Mouse (Mus musculus) thymus, postnatal 25 days (tissue): ENCODE results near the gene Fstl4.

Experiments used
- DNase-seq: peaks from one replicate; pipeline ENCODE4 v3.0.0; 2022

The Fstl4 gene

DNA sequence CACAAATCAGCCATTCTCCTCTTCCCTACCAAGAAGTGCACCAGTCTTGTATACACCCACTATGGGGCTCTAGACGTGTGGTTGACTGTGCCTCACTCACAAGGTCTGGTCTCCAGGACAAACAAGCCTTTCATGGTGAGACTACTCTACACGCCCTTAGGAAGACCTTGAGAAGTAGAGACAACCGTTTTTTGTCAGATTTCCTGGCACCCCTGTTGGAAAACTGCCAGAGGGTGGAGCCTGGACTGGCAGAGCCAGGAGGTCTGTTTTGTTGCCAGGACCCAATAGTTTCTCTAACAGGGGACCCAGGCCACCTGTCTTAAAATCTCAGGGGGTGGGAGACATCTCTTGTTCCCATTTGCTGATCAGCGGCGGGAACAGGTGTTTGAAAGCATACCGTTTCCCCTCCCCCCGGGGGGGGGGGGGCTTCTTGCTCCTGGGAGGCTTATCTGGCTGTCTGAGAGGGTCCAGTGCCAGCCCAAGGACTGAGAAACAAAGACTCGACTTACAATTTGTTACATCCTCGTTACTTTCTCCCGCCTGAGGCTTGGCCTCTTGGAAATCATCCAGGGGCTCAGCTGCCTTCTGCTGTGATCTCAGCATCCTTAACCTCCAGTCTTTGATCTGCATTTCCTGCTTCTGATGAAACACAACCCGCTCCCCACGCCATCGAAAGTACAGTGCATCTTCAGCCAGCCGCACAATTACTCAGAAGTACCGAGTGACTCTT is 155.0 kb downstream of the Fstl4 start:
- peak; percentile 23 for DNase-seq

DNA sequence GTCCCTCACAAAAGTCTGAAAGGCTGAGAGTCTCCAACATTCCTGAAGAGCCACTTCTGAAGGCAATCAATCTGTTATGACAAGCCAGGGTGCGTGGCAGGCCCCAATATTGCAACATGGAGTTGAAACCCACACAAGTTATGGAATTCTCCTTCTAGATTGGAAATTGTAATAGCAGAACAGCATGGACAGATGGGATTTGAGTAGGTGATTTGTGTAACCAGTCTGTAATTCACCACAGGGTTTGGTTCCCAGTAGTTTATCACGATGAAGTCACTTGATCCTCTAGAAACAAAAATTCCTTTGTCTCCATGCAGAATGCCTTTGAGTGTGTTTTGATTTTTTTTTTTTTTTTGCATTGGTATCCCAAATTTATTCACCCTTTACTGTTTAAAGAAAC is 159.8 kb downstream of the Fstl4 start:
- no peak for DNase-seq

DNA sequence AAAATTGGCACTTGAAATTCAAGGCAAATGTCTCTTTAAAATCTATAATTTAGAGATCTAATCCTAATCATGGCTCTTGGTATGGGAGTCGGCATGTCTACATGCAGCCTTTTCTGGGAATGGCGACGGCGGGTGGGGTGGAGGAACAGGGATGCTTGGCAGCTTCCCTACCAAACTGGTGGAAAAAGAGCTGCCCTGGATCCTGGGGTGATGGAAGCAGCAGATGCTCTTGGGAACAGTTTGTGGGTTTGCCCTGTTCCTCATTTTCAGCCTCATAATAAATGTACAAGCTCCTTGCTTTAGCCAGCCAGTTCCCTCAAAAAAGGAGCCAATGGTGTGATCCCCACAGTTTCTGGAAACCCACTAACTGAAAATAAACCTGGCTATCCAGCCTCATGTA is 163.9 kb downstream of the Fstl4 start:
- DNase-seq: no peak

DNA sequence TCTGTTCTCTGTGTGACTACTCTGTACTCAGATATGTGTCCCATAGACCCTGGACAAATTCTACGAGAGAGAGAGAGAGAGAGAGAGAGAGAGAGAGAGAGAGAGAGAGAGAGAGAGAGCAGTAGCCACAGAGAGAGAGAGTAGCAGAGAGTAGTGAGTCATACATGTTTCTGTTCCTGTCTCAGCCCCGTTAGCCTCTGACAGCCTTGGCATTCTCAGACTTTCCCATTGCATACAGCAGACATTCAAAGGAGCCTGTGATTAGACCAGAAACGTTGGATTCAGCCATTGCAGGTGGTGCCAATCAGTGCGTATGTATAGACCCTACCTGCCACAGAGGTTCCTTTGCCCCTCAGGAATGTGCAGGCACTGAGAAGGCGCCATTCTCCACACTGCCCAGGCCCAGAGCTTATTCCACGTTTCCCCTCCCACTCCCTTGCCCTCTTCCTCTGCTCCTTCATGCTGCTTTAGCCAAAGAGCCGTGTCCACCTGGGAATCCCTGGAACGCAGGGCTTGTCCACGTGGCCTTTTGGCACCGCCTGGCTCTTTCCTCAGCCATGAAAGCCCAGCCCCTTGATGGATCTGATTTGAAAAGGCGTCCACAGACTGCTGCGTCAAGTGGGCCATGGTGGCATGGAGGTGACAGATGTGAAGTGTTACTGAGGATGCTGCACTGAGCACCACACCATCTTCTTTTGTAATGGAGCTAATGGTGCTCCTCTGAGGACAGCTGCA is 175.1 kb downstream of the Fstl4 start:
- DNase-seq: no peak

DNA sequence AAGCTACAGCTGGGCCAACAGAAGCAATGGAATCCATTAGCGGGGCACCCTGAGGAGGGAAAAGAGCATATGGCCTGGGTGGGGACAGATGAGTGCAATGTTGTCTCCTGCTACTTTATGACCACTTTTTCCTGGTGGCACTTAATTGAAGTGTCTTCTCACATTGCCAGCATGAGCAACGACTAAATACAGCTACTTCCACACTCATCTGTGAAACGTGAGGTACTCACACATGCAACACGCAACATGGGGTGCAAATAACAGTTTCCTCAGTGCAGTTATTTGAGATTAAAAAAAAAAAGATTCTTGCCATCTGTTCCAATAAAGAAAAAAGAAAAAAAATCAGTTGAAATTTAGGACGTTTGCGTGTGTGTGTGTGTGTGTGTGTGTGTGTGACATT is 178.5 kb downstream of the Fstl4 start:
- no peak for DNase-seq

DNA sequence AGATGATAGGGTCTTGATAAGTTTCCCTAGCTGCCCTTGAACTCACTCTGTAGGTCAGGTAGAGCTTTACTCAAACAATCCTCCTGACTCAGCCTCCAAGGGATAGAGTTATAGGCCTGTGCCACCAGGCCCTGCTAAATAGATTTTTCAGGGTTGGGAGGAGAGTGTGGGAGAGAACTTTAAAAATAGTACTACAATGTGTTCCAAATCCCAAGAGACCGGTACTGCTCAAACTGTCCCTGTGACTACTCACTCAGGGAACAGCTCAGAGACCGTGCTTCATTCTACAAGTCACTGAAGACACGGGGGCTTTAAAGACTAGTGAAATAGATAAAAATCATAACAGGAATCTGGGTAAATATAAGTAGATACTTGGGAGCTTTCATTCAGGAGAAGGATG is 190.6 kb downstream of the Fstl4 start:
- no peak for DNase-seq

DNA sequence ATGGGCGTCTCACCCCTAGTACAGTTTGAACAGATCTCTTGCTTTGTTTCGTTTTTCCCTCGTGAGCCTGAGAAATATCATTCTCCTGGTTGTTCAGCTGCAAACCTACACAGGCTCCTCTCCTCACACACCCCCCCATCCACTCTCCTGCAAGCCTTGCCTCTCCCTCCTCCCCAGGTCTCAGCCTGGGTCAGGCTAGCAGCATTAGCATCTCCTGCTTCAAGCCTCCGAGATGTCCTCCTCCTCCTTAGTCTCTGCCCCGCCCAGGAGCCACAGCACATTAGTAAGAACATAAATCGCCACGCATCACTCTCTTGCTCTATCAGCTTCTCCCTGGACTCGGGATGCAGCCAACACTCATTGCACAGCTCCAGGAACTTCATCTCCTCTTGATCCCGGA is 204.4 kb downstream of the Fstl4 start:
- DNase-seq: no peak

DNA sequence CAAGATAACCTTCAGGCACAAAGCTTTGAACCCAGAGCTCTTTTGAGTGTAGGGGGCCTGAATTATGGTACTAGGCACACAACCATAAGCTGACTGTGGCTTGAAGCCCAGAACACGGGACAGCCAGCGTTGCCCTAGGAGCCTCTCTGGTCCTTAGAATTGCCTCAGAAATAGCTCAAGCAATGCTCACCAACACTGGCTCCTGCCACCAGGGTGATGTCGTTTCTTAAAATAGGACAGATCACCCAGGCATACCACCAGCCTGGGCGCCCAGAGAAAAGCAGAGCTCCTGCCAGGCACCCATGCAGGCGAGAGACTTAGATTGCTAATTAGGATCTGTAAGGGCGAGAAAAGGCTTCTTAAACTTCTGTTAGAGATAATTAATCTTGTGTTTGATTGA is 206.0 kb downstream of the Fstl4 start:
- DNase-seq: no peak

DNA sequence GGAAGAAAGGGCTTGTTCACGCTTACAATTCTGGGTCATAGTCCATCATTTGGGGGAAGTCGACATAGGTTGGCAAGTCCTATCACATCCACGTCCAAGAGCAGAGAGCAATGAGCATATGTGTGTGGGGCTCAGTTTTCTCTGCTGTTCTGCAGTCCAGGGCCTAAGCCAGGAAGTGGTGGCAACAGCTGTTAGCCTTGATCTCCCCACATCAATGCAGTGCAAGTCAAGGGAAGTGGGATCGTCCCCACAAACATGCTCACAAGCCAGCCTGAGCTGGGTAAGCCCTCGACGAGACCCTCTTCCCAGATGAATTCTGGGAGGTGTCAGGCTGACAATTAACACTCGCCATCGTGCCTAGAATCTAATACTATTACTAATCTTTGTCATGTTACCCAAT is 222.6 kb downstream of the Fstl4 start:
- peak; percentile 64 for DNase-seq

DNA sequence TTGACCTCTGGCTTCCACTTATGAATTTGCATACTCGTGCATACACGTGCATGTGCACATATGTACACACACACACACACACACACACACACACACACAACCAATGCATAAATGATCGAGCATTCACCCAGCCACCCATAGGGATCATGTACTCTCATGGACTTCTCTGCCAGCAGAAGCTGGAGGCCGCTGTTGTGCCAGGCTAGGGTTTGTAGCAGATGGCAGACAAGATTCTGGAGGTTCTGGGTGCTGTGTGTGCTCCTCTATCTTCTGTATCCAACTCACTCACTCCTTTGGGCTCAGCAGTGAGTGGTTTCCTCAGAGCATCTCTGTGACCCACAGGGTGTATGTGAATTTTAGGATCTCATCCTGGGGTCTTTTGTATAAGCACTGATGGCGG is 230.3 kb downstream of the Fstl4 start:
- DNase-seq: no peak

DNA sequence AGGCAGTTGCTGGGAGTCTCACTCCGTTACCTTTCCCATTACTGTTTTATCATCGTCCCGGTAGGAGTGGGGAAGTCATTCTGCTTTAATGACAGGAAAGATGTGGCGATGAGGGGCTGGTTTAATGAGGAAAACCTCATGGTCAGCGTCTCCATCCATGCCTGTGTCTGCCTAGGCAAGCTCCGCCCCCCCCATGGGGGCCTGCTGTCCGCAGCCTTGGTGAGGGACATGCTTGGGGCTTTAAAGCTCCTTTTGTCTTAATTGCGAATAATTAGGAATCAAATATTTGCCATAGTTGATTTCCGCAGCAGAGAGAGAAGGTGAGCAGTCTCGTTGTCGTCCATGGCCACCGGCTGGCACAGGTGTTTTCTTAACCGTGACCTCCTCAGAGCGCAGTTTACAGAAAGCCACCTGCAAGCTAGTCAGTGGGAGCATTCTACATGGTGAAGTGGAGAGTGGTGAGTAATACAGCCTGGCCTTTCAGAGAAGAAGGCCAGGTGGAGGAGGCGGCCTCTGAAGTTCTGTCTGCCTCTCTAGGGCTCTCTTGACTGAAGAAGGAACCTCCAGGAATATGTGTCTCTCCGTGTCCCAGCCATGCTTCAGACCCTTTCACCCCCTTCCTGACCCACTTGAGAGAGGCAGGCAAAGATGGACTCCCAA is 232.1 kb downstream of the Fstl4 start:
- no peak for DNase-seq

DNA sequence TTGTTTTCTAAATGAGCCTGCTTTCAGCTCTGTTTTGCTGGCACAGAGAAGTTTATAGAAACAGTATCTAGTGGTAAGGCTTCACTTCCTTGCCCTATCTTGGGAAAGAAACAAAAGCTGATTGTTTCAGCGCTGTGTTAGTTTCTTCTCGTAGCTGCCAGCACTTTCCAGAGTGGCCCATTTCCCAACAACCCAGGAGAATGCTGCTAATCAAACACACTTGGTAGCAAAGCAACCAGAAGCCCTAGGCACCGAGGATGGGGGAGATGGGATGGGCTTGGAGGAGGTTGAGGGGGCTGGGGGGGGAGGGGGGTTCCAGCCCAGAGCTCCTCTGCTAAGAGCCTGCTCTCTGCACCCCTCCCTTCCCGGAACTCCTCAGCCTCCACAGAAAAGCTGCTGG is 233.0 kb downstream of the Fstl4 start:
- no peak for DNase-seq

DNA sequence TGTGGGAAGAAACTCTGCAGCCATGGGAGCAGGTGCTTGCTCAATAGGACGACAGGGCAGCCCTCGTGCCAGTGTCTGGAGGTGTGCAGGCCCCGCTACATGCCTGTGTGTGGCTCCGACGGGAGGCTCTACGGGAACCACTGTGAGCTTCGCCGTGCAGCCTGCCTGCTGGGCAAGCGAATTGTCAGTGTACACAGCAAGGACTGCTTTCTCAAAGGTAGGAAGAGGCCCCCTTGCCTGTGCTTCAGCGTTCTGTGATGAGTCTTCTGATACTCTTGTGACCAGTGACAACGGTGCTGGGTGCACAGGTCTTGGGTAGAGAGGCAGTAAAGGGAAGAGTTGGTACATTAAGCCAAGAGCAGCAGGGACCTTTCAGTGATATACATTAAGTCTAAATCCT is 235.8 kb downstream of the Fstl4 start:
- no peak for DNase-seq

DNA sequence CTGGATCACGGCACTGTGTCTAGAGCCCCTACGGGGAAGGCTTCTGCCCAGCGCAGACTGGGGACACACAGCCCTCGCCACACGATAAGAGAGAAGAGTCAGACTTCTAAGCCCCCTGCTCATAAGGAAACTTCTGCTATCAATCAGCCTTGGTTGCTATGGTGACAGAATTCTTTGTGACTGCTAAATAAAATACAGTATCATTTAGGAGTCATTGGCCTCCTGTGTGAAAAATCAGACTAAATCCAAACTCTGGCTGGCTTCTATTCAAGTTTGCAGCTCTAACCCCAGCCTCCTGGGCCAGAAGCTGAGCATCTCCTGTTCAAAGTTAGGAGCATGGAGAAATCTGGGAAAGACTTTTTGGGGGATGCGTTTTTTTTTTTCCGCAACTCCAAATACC is 238.9 kb downstream of the Fstl4 start:
- no peak for DNase-seq

DNA sequence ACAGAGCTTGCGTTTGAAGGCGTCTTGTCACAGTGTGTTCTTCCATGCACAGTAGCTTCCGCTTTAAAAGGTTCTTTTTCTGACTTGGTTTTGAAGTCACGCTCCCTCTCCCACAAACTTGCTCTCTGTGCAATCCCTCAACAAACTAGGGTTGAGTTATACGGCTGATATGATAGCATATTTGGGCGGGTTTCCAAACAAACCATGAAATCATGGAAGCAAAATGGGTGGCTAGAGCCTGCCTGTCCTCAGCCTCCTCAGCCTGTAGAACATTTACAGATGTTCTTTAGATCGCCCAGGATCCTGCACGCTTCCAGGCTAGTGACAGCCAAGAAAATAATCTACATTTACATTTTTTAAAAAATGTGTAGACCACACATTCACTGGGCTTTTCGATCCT is 239.4 kb downstream of the Fstl4 start:
- DNase-seq: no peak

DNA sequence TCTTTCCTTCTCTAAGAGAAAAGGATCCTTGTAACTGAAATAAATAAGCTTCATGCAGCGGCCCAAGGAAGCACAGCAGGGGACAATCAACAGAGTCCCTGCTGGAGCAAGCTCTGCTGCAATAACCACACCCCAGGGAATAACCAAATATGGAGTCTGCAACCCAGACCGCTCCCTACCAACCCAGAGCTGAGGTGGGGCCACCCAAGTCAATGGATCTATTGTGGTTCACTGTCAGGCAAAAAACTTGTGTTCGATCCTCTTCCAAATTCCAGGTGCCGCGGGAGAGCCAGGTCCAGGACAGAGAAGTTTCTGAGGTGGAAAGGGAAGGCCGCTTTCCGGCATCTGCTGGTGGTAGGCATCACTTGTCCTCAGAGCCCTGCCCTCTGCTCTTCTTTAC is 245.2 kb downstream of the Fstl4 start:
- DNase-seq: no peak

DNA sequence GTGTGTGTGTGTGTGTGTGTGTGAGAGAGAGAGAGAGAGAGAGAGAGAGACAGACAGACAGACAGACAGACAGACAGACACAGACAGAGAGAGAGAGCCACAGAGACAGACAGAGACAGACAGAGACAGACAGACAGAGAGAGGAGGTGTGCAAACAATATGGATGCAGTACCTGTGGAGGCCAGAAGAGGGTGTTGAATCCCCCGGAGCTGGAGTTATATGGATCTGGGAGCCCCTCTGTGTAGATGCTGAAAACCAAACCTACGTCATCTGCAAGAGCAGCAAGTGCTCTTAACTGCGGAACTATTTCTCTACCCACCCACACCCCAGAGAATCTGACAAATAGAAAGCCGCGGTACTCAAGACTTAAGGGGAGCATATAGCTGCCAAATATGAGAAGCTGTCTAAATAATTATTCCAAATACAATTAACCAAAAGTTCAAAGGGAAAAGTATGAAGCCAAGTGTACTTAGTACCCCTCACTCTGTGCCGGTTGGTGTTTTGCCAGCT is 247.6 kb downstream of the Fstl4 start:
- no peak for DNase-seq

DNA sequence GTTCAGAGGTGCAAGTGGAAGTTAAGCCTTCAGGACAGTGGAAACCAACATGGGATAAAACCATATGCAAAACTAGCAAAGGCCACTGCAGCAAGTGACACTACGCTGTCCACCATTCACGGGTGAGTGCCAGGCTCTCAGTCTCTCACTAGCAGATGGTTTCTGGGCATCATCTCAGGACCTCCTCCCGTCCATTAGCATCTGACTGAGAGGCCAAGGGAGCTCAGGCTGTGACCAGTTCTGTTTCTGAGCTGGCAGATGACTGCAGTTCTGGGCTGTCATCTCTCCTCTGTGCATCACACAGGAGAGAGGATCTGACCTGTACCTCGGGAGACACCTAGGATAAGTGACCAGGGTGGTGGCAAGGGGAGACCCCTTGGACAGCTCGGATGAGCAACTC is 249.5 kb downstream of the Fstl4 start:
- no peak for DNase-seq

DNA sequence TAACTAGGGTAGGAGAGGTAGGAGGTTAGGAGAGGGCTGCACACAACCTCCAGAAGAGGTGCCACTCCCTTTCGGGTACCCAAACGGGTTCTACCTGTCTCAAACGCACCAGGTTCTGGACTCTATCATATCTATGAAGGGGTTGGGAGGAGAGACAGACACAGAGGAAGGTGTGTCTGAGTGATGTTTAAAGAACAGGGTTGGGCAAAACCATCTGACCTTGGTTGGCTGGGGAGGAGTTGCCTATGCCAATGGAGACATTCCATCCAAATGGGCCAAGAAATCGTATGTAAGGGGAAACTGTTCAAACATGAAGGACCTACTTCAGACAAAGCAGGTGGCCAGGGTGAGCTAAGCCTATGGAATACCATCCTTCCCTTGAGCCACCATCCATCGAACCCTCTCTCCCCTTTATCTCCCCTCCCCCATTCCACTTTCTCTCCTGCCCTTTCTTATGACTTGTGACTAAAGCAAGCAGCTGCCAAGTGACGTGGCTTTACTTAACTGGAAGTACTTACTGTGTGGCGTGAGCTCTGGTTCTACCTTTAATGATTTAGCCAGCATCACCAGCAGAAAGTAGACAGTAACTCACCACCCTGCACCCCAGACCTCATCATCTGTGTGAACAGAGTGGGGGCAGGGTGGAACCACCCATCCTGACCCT is 252.1 kb downstream of the Fstl4 start:
- no peak for DNase-seq

DNA sequence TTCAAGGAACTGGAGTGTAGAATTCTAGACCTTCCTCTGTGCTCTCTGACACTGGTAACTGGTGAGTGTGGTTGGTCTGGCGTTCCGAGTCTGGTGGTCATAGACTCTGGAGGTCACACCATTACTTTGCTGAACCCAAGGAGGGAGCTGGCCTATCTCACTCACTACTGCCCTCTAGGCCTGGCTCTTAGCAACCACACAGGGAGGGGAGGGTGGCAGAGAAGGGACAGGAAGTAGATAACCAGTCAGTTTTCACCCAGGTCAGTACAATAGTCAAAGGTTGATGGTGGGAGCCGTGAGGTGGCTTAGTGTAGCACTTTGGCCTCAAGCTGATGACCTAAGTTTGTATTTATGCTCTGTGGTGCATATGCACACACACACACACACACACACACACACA is 255.1 kb downstream of the Fstl4 start:
- peak; percentile 14 for DNase-seq

DNA sequence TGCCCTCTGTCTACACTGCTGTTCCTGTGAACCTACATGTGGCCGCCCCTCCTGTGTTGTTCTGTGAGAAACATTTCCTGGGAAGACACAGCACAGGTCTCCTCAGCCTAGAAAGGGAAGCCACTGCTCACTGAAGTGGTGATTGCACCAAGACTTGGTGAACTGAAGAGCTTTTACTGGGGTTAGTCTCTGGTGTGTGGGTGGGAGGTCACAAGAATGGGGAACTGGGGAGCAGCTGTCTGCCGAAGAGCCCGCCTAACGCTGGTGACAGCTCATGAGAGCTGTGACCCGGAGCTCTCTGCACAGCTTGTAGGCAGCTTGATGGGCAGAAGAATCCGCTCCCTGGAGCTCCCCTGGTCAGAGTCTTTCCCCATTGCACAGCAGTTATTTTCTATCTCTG is 260.0 kb downstream of the Fstl4 start:
- DNase-seq: no peak

DNA sequence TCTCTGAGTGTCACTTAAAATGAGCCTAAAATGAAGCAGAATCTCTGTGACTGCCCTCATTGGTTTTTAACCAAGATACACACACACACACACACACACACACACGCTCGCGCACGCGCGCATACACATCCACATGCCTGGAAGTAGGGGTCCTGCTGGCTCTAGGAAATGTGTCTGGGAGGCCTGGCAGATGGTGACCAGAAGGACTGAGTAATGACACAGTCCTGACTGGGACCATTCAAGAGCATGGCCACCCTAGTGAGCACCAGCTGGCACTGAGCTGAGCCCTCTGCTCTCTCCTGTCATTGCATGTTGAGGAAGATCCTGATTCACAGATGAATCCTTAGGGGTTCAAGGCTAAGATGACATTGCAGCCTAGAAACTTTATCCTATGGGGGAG is 261.3 kb downstream of the Fstl4 start:
- DNase-seq: no peak

DNA sequence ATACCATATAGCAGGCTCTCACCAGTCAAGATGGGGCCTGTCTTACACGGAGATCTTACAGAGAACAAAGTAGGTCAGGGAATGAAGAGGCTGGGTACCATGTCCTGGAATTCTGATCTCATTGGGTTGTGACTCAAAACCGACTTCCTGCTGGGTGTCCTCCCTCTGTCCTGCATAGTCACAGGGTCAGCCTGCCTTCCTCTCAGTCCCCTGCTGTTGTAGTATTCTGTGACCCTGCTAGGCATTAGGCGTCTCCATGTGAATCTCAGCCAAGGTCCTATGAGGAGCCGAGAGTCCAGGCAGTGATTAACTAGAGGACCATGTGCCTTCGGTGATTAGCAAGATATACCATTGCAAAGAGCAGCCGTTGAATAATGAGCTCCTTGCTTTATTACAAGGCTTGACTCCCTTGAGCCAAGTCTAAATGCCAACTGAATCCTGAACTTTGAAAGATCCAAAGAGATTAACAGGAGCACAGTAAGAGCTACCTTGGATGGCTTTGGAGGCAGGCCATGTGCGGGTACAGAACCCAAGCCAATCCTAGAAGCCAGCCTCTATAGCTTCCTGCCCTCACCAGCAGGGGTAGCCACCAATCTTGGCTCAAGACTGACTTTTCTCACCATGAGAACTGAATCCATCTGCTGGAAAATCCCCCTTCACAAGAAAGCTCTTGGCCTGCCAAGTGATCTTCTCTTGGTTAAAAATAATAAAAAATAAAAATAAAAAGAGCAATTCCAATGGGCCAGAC is 264.2 kb downstream of the Fstl4 start:
- DNase-seq: no peak
